Mouse (Mus musculus): ENCODE measurements around the gene Gm3594.
A peak's percentile ranks its signal among the peaks of the same experiment; 100 is the strongest.
"Not testable (repeated sequence)": the region's sequence is repeated elsewhere in the genome, so short reads cannot be mapped to it uniquely, and the experiment has no call there.

Gm3594 gene

DNA sequence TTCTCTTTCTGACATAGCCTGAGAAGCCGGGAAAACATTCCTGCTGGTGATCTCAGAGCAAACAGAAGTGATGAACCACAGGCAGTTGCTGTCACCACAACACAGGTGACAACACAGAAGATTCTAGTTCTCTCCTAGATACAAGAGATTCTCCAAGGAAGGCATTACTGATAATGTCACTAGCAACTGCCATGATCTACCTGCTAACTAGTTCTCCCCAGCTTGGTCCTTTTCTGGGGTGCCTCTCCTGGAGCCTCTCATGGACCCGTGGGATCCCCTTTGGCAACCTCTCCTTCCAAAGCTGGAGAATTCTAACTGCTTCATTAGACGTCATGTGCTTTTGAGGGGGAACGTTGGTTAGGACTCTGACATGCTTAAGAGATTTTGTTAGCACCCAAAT, at the start of gene Gm3594:
Gm3594 (minus strand) TSS at position 101 of the 400 bp plus-strand sequence.
- not testable (repeated sequence) for DNase-seq (ENCODE audit: low spot score in 2 of 2)

- DNase-seq (ENCODE audit: low spot score in 2 of 2), result peak; percentile 25 to 71
Measured at GRCm38 (mm10) chr14:6486331-6486730, 41.9 kb upstream of the Gm3594 start.

DNA sequence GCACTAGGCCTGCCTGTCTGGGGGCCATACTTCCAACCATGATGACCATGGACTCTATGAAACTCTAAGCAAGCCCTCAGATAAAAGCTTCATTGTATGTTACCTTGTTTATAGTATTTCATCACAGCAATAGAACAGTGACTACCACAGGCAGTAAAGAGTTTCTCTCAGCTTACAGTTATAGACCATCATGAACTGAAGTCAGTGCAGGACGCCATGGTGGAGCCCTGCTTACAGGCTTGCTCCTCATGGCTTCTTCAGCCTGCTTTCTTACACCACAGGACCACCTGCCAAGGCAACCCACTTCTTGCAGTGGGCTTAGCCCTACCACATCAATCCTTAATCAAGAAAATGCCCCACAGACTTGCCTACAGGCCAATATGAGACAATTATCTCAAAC, 41.1 kb upstream of the Gm3594 start:
- not testable (repeated sequence) for DNase-seq (ENCODE audit: low spot score in 2 of 2)

DNA sequence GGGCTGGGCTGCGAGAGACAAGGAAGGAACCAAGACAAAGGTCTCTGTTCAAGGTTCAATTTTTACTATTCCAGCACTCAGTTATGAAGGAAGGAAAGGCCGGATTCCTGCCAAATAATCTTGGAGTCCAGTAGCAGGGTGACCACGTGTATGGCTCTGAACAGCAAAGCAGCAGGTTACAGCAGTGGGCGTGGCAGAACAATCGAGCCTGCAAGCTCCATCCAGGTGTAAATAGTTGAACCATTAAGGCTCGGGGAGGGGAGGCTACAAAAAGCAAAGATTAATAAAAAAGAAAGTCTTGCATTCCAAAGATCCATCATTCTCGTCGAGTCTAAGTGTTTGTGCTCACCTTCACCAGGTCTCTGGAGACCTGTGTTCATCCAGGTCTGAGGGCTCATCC, 37.7 kb upstream of the Gm3594 start:
- DNase-seq (ENCODE audit: low spot score in 2 of 2), result peak in 1 of 2 experiments; percentile 21

DNA sequence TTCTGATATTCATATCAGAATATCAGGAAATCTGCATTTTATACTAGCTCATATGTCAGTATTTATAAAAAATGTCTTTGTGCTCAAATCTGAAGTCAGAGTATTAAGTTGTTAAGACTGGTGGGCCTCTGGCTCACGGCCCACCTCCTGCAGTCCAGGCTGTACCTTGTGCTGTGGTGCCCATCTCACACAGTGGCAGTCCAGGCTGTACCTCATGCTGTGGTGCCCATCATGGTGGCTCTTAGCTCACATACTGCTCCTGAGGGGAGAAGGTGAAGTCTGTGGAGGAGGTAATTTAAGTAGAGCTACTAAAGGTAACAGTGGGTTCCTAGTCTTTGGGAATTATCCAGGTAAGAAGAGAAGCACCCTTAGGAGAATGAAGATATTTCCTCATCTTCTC, 27.4 kb upstream of the Gm3594 start:
- peak in 1 of 2 experiments; percentile 53 for DNase-seq (ENCODE audit: low spot score in 2 of 2)

- DNase-seq (ENCODE audit: low spot score in 2 of 2), result peak; percentile 13 to 60
Measured at GRCm38 (mm10) chr14:6440774-6441173, 3.6 kb downstream of the Gm3594 start.

DNA sequence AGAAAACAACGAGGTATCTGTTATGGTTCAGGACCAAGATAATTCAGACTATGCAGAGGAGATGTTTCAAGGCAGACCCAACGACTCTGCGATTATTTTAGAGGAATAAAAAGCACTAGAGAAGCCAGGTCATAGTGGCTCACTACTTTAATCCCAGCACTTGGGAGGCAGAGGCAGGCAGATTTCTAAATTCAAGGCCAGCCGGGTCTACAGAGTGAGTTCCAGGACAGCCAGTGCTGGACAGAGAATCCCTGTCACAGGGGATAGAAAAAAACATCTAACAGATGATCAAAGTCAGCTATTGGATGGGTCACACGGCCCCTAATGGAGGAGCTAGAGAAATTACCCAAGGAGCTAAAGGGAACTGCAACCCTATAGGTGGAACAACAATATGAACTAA, 4.2 kb downstream of the Gm3594 start:
- peak; percentile 10 to 58 for DNase-seq (ENCODE audit: low spot score in 2 of 2)

GRCm38 (mm10) chr14:6426766-6427165, 17.6 kb downstream of the Gm3594 start:
- DNase-seq (ENCODE audit: low spot score in 2 of 2), result peak; percentile 13 to 55

DNA sequence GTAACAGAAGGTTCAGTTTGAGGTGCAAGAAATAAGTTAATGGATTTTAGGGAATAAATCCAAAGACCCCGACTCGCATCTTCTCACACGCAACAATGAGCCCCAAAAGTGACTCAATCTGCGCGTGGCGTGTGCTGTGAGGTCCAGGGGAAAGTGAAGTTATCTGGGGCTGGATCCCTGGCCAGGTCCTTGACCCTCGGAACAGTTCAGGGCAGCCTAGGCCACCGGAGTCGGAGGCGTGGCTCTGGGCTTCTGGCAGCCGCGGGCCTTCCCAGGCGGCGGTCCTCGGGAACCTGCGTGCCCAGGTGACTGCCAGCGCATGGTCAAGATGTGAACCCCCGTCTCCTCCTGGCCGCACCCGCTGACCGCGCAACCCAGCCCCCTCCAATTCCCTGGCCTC, 18.1 kb downstream of the Gm3594 start:
- DNase-seq (ENCODE audit: low spot score in 2 of 2), result peak in 1 of 2 experiments; percentile 23

GRCm38 (mm10) chr14:6412382-6412781, 32.0 kb downstream of the Gm3594 start, which contains the start of gene Gm3591:
Gene Gm3591 (minus strand): TSS chr14:6412482.
- not testable (repeated sequence) for DNase-seq (ENCODE audit: low spot score in 2 of 2)

DNA sequence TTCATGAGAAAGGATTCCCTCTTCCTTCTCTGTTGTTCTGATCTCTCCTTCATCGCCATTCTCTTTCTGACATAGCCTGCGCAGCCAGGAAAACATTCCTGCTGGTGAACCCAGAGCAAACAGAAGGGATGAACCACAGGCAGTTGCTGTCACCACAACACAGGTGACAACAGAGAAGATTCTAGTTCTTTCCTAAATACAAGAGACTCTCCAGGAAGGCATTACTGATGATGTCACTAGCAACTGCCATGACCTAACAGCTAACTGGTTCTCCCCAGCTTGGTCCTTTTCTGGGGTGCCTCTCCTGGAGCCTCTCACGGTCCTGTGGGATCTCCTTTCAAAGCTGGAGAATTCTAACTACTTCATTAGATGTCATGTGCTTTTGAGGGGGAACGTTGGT, 54.2 kb downstream of the Gm3594 start, which contains the start of gene Gm16440:
Gm16440 (minus strand) TSS at position 101 of the 400 bp plus-strand sequence.
- not testable (repeated sequence) for DNase-seq (ENCODE audit: low spot score in 2 of 2)

All from spleen, postnatal 4 days (tissue).